Mouse (Mus musculus): ENCODE results near the gene Acot6. TPM values are rescaled to one million over a fixed set of nuclear protein-coding genes. Genes with fewer than 3 reads are reported as not detected.

Acot6 gene
- polyA plus RNA-seq, 1 experiment from 2014 or later, result 1.2 TPM

GRCm38 (mm10) chr12:84113676-84114075 lies 13.2 kb downstream of the Acot6 start:
- ATAC-seq (ENCODE audit: low FRiP score) (peak; percentile 12; the same call in 1 of the 2 replicates), DNase-seq (ENCODE audit: low spot score, missing footprints) (no peak)
- H3K4me2 ChIP-seq, result peak overlapping the region; percentile 55
- H3K36me3 ChIP-seq (ENCODE audit: control insufficient read depth, insufficient read depth, low read length), result no peaks in the 10 kb centered on the region
- WGBS, result 50% methylated on average over 6 of the region's 6 CpGs
- peak overlapping the region; percentile 82; the same call in 1 of the 2 replicates for H3K4me3 ChIP-seq (ENCODE audit: low read depth, low read length)
- no peaks in the 10 kb centered on the region for H3K27me3 ChIP-seq (ENCODE audit: control insufficient read depth, insufficient read depth, low read length)
- no peak overlapping the region for H3K27ac ChIP-seq (ENCODE audit: low read depth, low read length)
- H3K9ac ChIP-seq (ENCODE audit: low read length), result no peak overlapping the region
- H3K9me3 ChIP-seq (ENCODE audit: control insufficient read depth, low read length), result no peaks in the 10 kb centered on the region
- peaks cover 3% of the 10 kb centered on the region for H3K4me1 ChIP-seq (ENCODE audit: control insufficient read depth, insufficient read depth, low read length)

- Histone ChIP-seq H3K27ac (ENCODE audit: low read depth, low read length) (peak within 1 kb of the TSS; percentile 5; the same call in 1 of the 2 replicates), H3K4me3 (ENCODE audit: low read depth, low read length) (peak within 1 kb of the TSS; percentile 82), H3K9ac (ENCODE audit: low read length) (peak within 1 kb of the TSS; percentile 74), H3K9me3 (ENCODE audit: control insufficient read depth, low read length) (no peaks in the 10 kb centered on the region), H3K36me3 (ENCODE audit: control insufficient read depth, insufficient read depth, low read length) (no peaks in the 10 kb centered on the region), H3K27me3 (ENCODE audit: control insufficient read depth, insufficient read depth, low read length) (no peaks in the 10 kb centered on the region), H3K4me1 (ENCODE audit: control insufficient read depth, insufficient read depth, low read length) (peaks cover 3% of the 10 kb centered on the region), H3K4me2 (peak within 1 kb of the TSS; percentile 55)
- WGBS, result 3% methylated on average over 31 of the region's 35 CpGs
- DNase-seq (ENCODE audit: low spot score, missing footprints) (peak; percentile 99), ATAC-seq (ENCODE audit: low FRiP score) (peak; percentile 98)
Measured at GRCm38 (mm10) chr12:84114153-84114994, 13.9 kb downstream of the Acot6 start, which contains the start of gene Dnal1. Gene Dnal1, plus strand, starts transcription at chr12:84114366.

GRCm38 (mm10) chr12:84119584-84119983 lies 19.1 kb downstream of the Acot6 start:
- Histone ChIP-seq H3K4me3 (ENCODE audit: low read depth, low read length) (no peak overlapping the region), H3K27me3 (ENCODE audit: control insufficient read depth, insufficient read depth, low read length) (no peaks in the 10 kb centered on the region), H3K4me1 (ENCODE audit: control insufficient read depth, insufficient read depth, low read length) (peaks cover 3% of the 10 kb centered on the region), H3K36me3 (ENCODE audit: control insufficient read depth, insufficient read depth, low read length) (no peaks in the 10 kb centered on the region), H3K4me2 (no peak overlapping the region), H3K9me3 (ENCODE audit: control insufficient read depth, low read length) (no peaks in the 10 kb centered on the region), H3K27ac (ENCODE audit: low read depth, low read length) (no peak overlapping the region), H3K9ac (ENCODE audit: low read length) (no peak overlapping the region)
- 92% methylated on average over 5 of the region's 5 CpGs for WGBS
- ATAC-seq (ENCODE audit: low FRiP score) (no peak), DNase-seq (ENCODE audit: low spot score, missing footprints) (no peak)

- H3K27ac ChIP-seq (ENCODE audit: low read depth, low read length), result no peak overlapping the region
- H3K27me3 ChIP-seq (ENCODE audit: control insufficient read depth, insufficient read depth, low read length), result no peaks in the 10 kb centered on the region
- no peak overlapping the region for H3K4me2 ChIP-seq
- ATAC-seq (ENCODE audit: low FRiP score) (no peak), DNase-seq (ENCODE audit: low spot score, missing footprints) (no peak)
- no peaks in the 10 kb centered on the region for H3K4me1 ChIP-seq (ENCODE audit: control insufficient read depth, insufficient read depth, low read length)
- H3K36me3 ChIP-seq (ENCODE audit: control insufficient read depth, insufficient read depth, low read length), result no peaks in the 10 kb centered on the region
- no peaks in the 10 kb centered on the region for H3K9me3 ChIP-seq (ENCODE audit: control insufficient read depth, low read length)
- no peak overlapping the region for H3K9ac ChIP-seq (ENCODE audit: low read length)
- H3K4me3 ChIP-seq (ENCODE audit: low read depth, low read length), result no peak overlapping the region
- WGBS, result 88% methylated on average over 12 of the region's 12 CpGs
Measured at GRCm38 (mm10) chr12:84125892-84126291, 25.4 kb downstream of the Acot6 start.

- ATAC-seq (ENCODE audit: low FRiP score), result no peak
- H3K27ac ChIP-seq (ENCODE audit: low read depth, low read length), result no peak overlapping the region
- WGBS, result 79% methylated on average over 2 of the region's 2 CpGs
- H3K4me1 ChIP-seq (ENCODE audit: control insufficient read depth, insufficient read depth, low read length), result no peaks in the 10 kb centered on the region
- H3K9me3 ChIP-seq (ENCODE audit: control insufficient read depth, low read length), result no peaks in the 10 kb centered on the region
- no peak overlapping the region for H3K4me2 ChIP-seq
- no peak for DNase-seq (ENCODE audit: low spot score, missing footprints)
- H3K9ac ChIP-seq (ENCODE audit: low read length), result no peak overlapping the region
- no peak overlapping the region for H3K4me3 ChIP-seq (ENCODE audit: low read depth, low read length)
- no peaks in the 10 kb centered on the region for H3K27me3 ChIP-seq (ENCODE audit: control insufficient read depth, insufficient read depth, low read length)
- no peaks in the 10 kb centered on the region for H3K36me3 ChIP-seq (ENCODE audit: control insufficient read depth, insufficient read depth, low read length)
Measured at GRCm38 (mm10) chr12:84126899-84127298, 26.4 kb downstream of the Acot6 start.

- Histone ChIP-seq H3K27ac (ENCODE audit: low read depth, low read length) (no peak overlapping the region), H3K9me3 (ENCODE audit: control insufficient read depth, low read length) (no peaks in the 10 kb centered on the region), H3K27me3 (ENCODE audit: control insufficient read depth, insufficient read depth, low read length) (no peaks in the 10 kb centered on the region), H3K4me3 (ENCODE audit: low read depth, low read length) (no peak overlapping the region), H3K4me2 (no peak overlapping the region), H3K36me3 (ENCODE audit: control insufficient read depth, insufficient read depth, low read length) (0 out of 2 replicates have a peak, but pooled peaks cover 2% of the 10 kb centered on the region), H3K9ac (ENCODE audit: low read length) (no peak overlapping the region), H3K4me1 (ENCODE audit: control insufficient read depth, insufficient read depth, low read length) (no peaks in the 10 kb centered on the region)
- WGBS, result 93% methylated on average over 6 of the region's 6 CpGs
- ATAC-seq (ENCODE audit: low FRiP score) (no peak), DNase-seq (ENCODE audit: low spot score, missing footprints) (no peak)
Measured at GRCm38 (mm10) chr12:84128576-84128975, 28.1 kb downstream of the Acot6 start.

GRCm38 (mm10) chr12:84129931-84130330 lies 29.5 kb downstream of the Acot6 start:
- Histone ChIP-seq H3K4me3 (ENCODE audit: low read depth, low read length) (no peak overlapping the region), H3K9me3 (ENCODE audit: control insufficient read depth, low read length) (no peaks in the 10 kb centered on the region), H3K4me2 (no peak overlapping the region), H3K27ac (ENCODE audit: low read depth, low read length) (no peak overlapping the region), H3K9ac (ENCODE audit: low read length) (no peak overlapping the region), H3K27me3 (ENCODE audit: control insufficient read depth, insufficient read depth, low read length) (no peaks in the 10 kb centered on the region), H3K36me3 (ENCODE audit: control insufficient read depth, insufficient read depth, low read length) (0 out of 2 replicates have a peak, but pooled peaks cover 2% of the 10 kb centered on the region), H3K4me1 (ENCODE audit: control insufficient read depth, insufficient read depth, low read length) (no peaks in the 10 kb centered on the region)
- WGBS, result 93% methylated on average over 8 of the region's 8 CpGs
- DNase-seq (ENCODE audit: low spot score, missing footprints) (no peak), ATAC-seq (ENCODE audit: low FRiP score) (no peak)

- WGBS, result 64% methylated on average over 3 of the region's 3 CpGs
- Histone ChIP-seq H3K27me3 (ENCODE audit: control insufficient read depth, insufficient read depth, low read length) (no peaks in the 10 kb centered on the region), H3K36me3 (ENCODE audit: control insufficient read depth, insufficient read depth, low read length) (0 out of 2 replicates have a peak, but pooled peaks cover 2% of the 10 kb centered on the region)
Measured at GRCm38 (mm10) chr12:84132265-84132664, 31.8 kb downstream of the Acot6 start.

GRCm38 (mm10) chr12:84137131-84137530 lies 36.7 kb downstream of the Acot6 start:
- no peaks in the 10 kb centered on the region for H3K9me3 ChIP-seq (ENCODE audit: control insufficient read depth, low read length)
- H3K4me1 ChIP-seq (ENCODE audit: control insufficient read depth, insufficient read depth, low read length), result no peaks in the 10 kb centered on the region
- no peak for ATAC-seq (ENCODE audit: low FRiP score)
- 0 out of 2 replicates have a peak, but pooled peaks cover 2% of the 10 kb centered on the region for H3K36me3 ChIP-seq (ENCODE audit: control insufficient read depth, insufficient read depth, low read length)
- no peaks in the 10 kb centered on the region for H3K27me3 ChIP-seq (ENCODE audit: control insufficient read depth, insufficient read depth, low read length)
- DNase-seq (ENCODE audit: low spot score, missing footprints), result peak; percentile 64
- H3K4me3 ChIP-seq (ENCODE audit: low read depth, low read length), result no peak overlapping the region
- 92% methylated on average over 7 of the region's 7 CpGs for WGBS
- no peak overlapping the region for H3K9ac ChIP-seq (ENCODE audit: low read length)
- H3K27ac ChIP-seq (ENCODE audit: low read depth, low read length), result no peak overlapping the region
- H3K4me2 ChIP-seq, result no peak overlapping the region

More at GRCm38 (mm10) chr12:84132265-84132664, 31.8 kb downstream of the Acot6 start:
- Histone ChIP-seq H3K9me3 (ENCODE audit: control insufficient read depth, low read length) (no peaks in the 10 kb centered on the region), H3K27ac (ENCODE audit: low read depth, low read length) (no peak overlapping the region), H3K9ac (ENCODE audit: low read length) (no peak overlapping the region), H3K4me1 (ENCODE audit: control insufficient read depth, insufficient read depth, low read length) (no peaks in the 10 kb centered on the region), H3K4me2 (no peak overlapping the region), H3K4me3 (ENCODE audit: low read depth, low read length) (no peak overlapping the region)
- ATAC-seq (ENCODE audit: low FRiP score), result no peak
- DNase-seq (ENCODE audit: low spot score, missing footprints), result peak; percentile 87

All from midbrain, embryonic 11.5 days (tissue).